Mouse (Mus musculus) kidney, adult 2 months (tissue): ENCODE measurements around the gene Chpf2. TPM values are rescaled to one million over a fixed set of nuclear protein-coding genes. Genes with fewer than 3 reads are reported as not detected.

Experiments used
- DNase-seq: peaks from one replicate; pipeline ENCODE4 v3.0.0; 2021
- H3K27ac ChIP-seq: fragments of 200-500 bp; 2 replicates; pipeline ENCODE4 v1.5.1; 2012; ENCODE audit warnings: low read depth, low read length, control low read depth, inconsistent platforms; ENCODE audit not compliant: insufficient read depth
- H3K27me3 ChIP-seq: fragments of 200-500 bp; replicated peaks from 2 replicates; pipeline ENCODE4 v1.6.1; 2012; ENCODE audit warnings: mild to moderate bottlenecking, moderate library complexity, low read length, inconsistent platforms; ENCODE audit not compliant: control insufficient read depth, insufficient read depth
- H3K36me3 ChIP-seq: fragments of 200-500 bp; 2 replicates; pipeline ENCODE4 v1.6.1; 2012; ENCODE audit warnings: mild to moderate bottlenecking, moderate library complexity, low read length, inconsistent platforms; ENCODE audit not compliant: control insufficient read depth, insufficient read depth
- H3K4me1 ChIP-seq: fragments of 200-500 bp; 2 replicates; pipeline ENCODE4 v1.6.1; 2011; ENCODE audit warnings: low read length; ENCODE audit not compliant: control insufficient read depth, insufficient read depth
- H3K4me3 ChIP-seq: fragments of 200-500 bp; 2 replicates; pipeline ENCODE4 v1.5.1; 2011; ENCODE audit warnings: mild to moderate bottlenecking, low read depth, low read length, control low read depth; ENCODE audit not compliant: insufficient read depth
- CTCF ChIP-seq: fragments of 200-500 bp; conservative IDR thresholded peaks from 2 replicates; pipeline ENCODE4 v1.5.1; 2011; ENCODE audit warnings: low read depth, mild to moderate bottlenecking, control low read depth, low read length, moderate library complexity, mixed read lengths; ENCODE audit not compliant: insufficient read depth, insufficient read length
- POLR2A ChIP-seq: fragments of 200-500 bp; IDR thresholded peaks from one replicate; pipeline ENCODE4 v1.6.1; 2011; ENCODE audit warnings: low read depth, low read length, control low read depth
- WGBS: fragments of 180-500 bp; shearing (Covaris S2); methylation state at CpG from one replicate; pipeline ENCODE4 v1.1.7; 2018; 5-methylcytosine and 5-hydroxymethylcytosine counted together
- polyA plus RNA-seq: library from polyadenylated mRNA; depleted of rRNA; stranded (reverse); fragments of >200 nt; gene quantifications from 2 replicates; pipeline ENCODE4 v1.2.3, GENCODE M21; 2012

Chpf2 gene
- polyA plus RNA-seq, 1 experiment: 20.2 TPM

GRCm38 (mm10) chr5:24601071-24601835 is 14.7 kb downstream of the Chpf2 start:
- H3K27me3 ChIP-seq: no peaks in the 10 kb centered on the region
- peaks cover 17% of the 10 kb centered on the region for H3K4me1 ChIP-seq
- WGBS: 3% methylated on average over 33 of the region's 33 CpGs
- H3K36me3 ChIP-seq: no peaks in the 10 kb centered on the region
- TF ChIP-seq POLR2A: no peak
- TF ChIP-seq CTCF: no peak
- DNase-seq: no peak
- H3K4me3 ChIP-seq: peak overlapping the region; percentile 62
- peak overlapping the region; percentile 93 for H3K27ac ChIP-seq

- H3K27me3 ChIP-seq: no peaks in the 10 kb centered on the region
- H3K36me3 ChIP-seq: no peaks in the 10 kb centered on the region
- TF ChIP-seq POLR2A (peak; percentile 11), CTCF (no peak)
- H3K4me3 ChIP-seq: peak overlapping the region; percentile 62
- H3K4me1 ChIP-seq: peaks cover 15% of the 10 kb centered on the region
- WGBS: under 1% methylated on average over 73 of the region's 73 CpGs
- peak; percentile 81 for DNase-seq
- peak overlapping the region; percentile 93 for H3K27ac ChIP-seq
These were observed 15.6 kb downstream of the Chpf2 start for GRCm38 (mm10) chr5:24601911-24602750.

- WGBS: 2% methylated on average over 16 of the region's 16 CpGs
- Histone ChIP-seq H3K27ac (peak overlapping the region; percentile 93), H3K27me3 (no peaks in the 10 kb centered on the region), H3K4me3 (peak overlapping the region; percentile 62), H3K4me1 (peaks cover 13% of the 10 kb centered on the region), H3K36me3 (no peaks in the 10 kb centered on the region)
- TF ChIP-seq CTCF: no peak
- TF ChIP-seq POLR2A: peak; percentile 39
- DNase-seq: peak; percentile 96
These were observed 16.3 kb downstream of the Chpf2 start for GRCm38 (mm10) chr5:24602751-24603343.

GRCm38 (mm10) chr5:24603431-24604010 is 17.0 kb downstream of the Chpf2 start:
- Histone ChIP-seq H3K36me3 (no peaks in the 10 kb centered on the region), H3K4me3 (no peak overlapping the region), H3K27ac (peak overlapping the region; percentile 67), H3K4me1 (peaks cover 10% of the 10 kb centered on the region), H3K27me3 (no peaks in the 10 kb centered on the region)
- TF ChIP-seq CTCF (no peak), POLR2A (no peak)
- DNase-seq: no peak
- WGBS: 55% methylated on average over 8 of the region's 8 CpGs

- Histone ChIP-seq H3K27me3 (no peaks in the 10 kb centered on the region), H3K27ac (peak overlapping the region; percentile 67), H3K36me3 (no peaks in the 10 kb centered on the region), H3K4me3 (peak overlapping the region; percentile 66), H3K4me1 (peaks cover 10% of the 10 kb centered on the region)
- DNase-seq: no peak
- WGBS: 22% methylated on average over 12 of the region's 12 CpGs
- TF ChIP-seq POLR2A (no peak), CTCF (no peak)
These were observed 17.6 kb downstream of the Chpf2 start for GRCm38 (mm10) chr5:24604080-24604655.

- Histone ChIP-seq H3K36me3 (no peaks in the 10 kb centered on the region), H3K4me1 (peaks cover 10% of the 10 kb centered on the region), H3K27me3 (no peaks in the 10 kb centered on the region), H3K27ac (peak overlapping the region; percentile 72), H3K4me3 (peak overlapping the region; percentile 66)
- WGBS: under 1% methylated on average over 46 of the region's 46 CpGs
- TF ChIP-seq CTCF (peak; percentile 35; the same call in 1 of the 2 replicates), POLR2A (no peak)
- DNase-seq: peak; percentile 94
These were observed 18.1 kb downstream of the Chpf2 start for GRCm38 (mm10) chr5:24604656-24605100.
